Mouse (Mus musculus): Measurements from ENCODE around the gene Dcaf8. TPM values are rescaled to one million over a fixed set of nuclear protein-coding genes. Genes with fewer than 3 reads are reported as not detected.
"Not testable (repeated sequence)": the region's sequence is repeated elsewhere in the genome, so short reads cannot be mapped to it uniquely, and the experiment has no call there.

Gene Dcaf8
- polyA plus RNA-seq, 1 experiment from 2014 or later: 94.0 TPM

- Histone ChIP-seq H3K9me3 (no peaks in the 10 kb centered on the region), H3K4me1 (replicated peaks) (peaks cover 18% of the 10 kb centered on the region), H3K36me3 (no peaks in the 10 kb centered on the region), H3K9ac (no peak overlapping the region), H3K4me2 (no peak overlapping the region), H3K27ac (replicated peaks) (no peak overlapping the region), H3K4me3 (no peak overlapping the region), H3K27me3 (peaks cover 16% of the 10 kb centered on the region)
- peak; percentile 21; the same call in 1 of the 2 replicates for ATAC-seq (ENCODE audit: low read depth)
- 30% methylated on average over 2 of the region's 2 CpGs for WGBS
Observed at GRCm38 (mm10) chr1:172242401-172242800, 94.5 kb downstream of the Dcaf8 start.

- ATAC-seq (ENCODE audit: low read depth): no peak
- H3K27ac ChIP-seq (replicated peaks): no peak overlapping the region
- H3K4me3 ChIP-seq: no peak overlapping the region
- H3K27me3 ChIP-seq: peaks cover 16% of the 10 kb centered on the region
- H3K4me1 ChIP-seq (replicated peaks): peaks cover 18% of the 10 kb centered on the region
- H3K9me3 ChIP-seq: no peaks in the 10 kb centered on the region
- no peak overlapping the region for H3K9ac ChIP-seq
- 32% methylated on average over 16 of the region's 16 CpGs for WGBS
- peak overlapping the region; percentile 15; the same call in 1 of the 2 replicates for H3K4me2 ChIP-seq
- H3K36me3 ChIP-seq: no peaks in the 10 kb centered on the region
Observed at GRCm38 (mm10) chr1:172243547-172244205, 95.8 kb downstream of the Dcaf8 start.

DNA sequence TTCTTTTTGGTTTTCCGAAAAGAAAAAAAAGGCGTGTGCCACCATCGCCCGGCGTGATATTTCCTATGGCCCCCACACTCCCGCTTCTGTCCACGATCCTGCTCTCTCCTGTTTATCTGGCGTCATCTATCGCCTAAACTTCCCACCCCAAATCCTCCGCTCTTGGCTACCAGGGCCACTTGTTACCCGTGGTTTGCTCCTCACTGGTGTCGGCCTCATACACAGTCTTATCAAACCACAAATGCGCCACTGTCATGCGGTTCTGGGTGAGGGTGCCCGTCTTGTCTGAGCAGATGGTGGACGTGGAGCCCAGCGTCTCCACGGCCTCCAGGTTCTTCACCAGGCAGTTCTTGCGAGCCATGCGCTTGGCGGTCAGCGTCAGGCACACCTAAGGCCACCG is 96.8 kb downstream of the Dcaf8 start:
- peaks cover 16% of the 10 kb centered on the region for H3K27me3 ChIP-seq
- 43% methylated on average over 23 of the region's 23 CpGs for WGBS
- not testable (repeated sequence) for H3K9me3 ChIP-seq; H3K36me3 ChIP-seq; H3K4me3 ChIP-seq; ATAC-seq (ENCODE audit: low read depth); H3K27ac ChIP-seq (replicated peaks); H3K9ac ChIP-seq
- H3K4me2 ChIP-seq: peak overlapping the region; percentile 15; the same call in 1 of the 2 replicates
- peaks cover 18% of the 10 kb centered on the region for H3K4me1 ChIP-seq (replicated peaks)

Other genes with a start within 250 kb of the Dcaf8 start
- 0.13 and 0.44 TPM in 2 replicates for gene Slamf6, start 230.6 kb upstream of the Dcaf8 start, polyA plus RNA-seq (2015; fragmentation: Nextera tagmentation; extraction: Ambion mirVana)
- gene Vangl2, start 119.6 kb upstream of the Dcaf8 start, polyA plus RNA-seq (2015; fragmentation: Nextera tagmentation; extraction: Ambion mirVana): 46.8 and 50.5 TPM in 2 replicates
- gene Nhlh1, start 90.5 kb upstream of the Dcaf8 start, polyA plus RNA-seq (2015; fragmentation: Nextera tagmentation; extraction: Ambion mirVana): 10.4 and 10.8 TPM in 2 replicates
- gene Copa, start 65.6 kb upstream of the Dcaf8 start, polyA plus RNA-seq (2015; fragmentation: Nextera tagmentation; extraction: Ambion mirVana): 183 and 199 TPM in 2 replicates
- gene Ncstn, start 65.3 kb upstream of the Dcaf8 start, polyA plus RNA-seq (2015; fragmentation: Nextera tagmentation; extraction: Ambion mirVana): 123 and 124 TPM in 2 replicates
- gene Pex19, start 21.3 kb upstream of the Dcaf8 start, polyA plus RNA-seq (2015; fragmentation: Nextera tagmentation; extraction: Ambion mirVana): 163 and 164 TPM in 2 replicates
- 355 and 388 TPM in 2 replicates for gene Pea15a, start 58.7 kb downstream of the Dcaf8 start, polyA plus RNA-seq (2015; fragmentation: Nextera tagmentation; extraction: Ambion mirVana)
- gene Casq1, start 71.8 kb downstream of the Dcaf8 start, polyA plus RNA-seq (2015; fragmentation: Nextera tagmentation; extraction: Ambion mirVana): 2.3 and 2.6 TPM in 2 replicates
- not detected in 2 replicates for gene Atp1a4, start 110.3 kb downstream of the Dcaf8 start, polyA plus RNA-seq (2015; fragmentation: Nextera tagmentation; extraction: Ambion mirVana)
- gene Igsf8, start 113.6 kb downstream of the Dcaf8 start, polyA plus RNA-seq (2015; fragmentation: Nextera tagmentation; extraction: Ambion mirVana): 116 and 126 TPM in 2 replicates
- gene Atp1a2, start 150.0 kb downstream of the Dcaf8 start, polyA plus RNA-seq (2015; fragmentation: Nextera tagmentation; extraction: Ambion mirVana): 38.6 and 40.0 TPM in 2 replicates
- gene Kcnj9, start 181.2 kb downstream of the Dcaf8 start, polyA plus RNA-seq (2015; fragmentation: Nextera tagmentation; extraction: Ambion mirVana): 1.5 and 2.1 TPM in 2 replicates
- 1.9 and 2.0 TPM in 2 replicates for gene Kcnj10, start 193.1 kb downstream of the Dcaf8 start, polyA plus RNA-seq (2015; fragmentation: Nextera tagmentation; extraction: Ambion mirVana)
- 5.1 and 5.7 TPM in 2 replicates for gene Pigm, start 228.5 kb downstream of the Dcaf8 start, polyA plus RNA-seq (2015; fragmentation: Nextera tagmentation; extraction: Ambion mirVana)

Measured in neural tube, embryonic 13.5 days (tissue).